ENCODE assay signal across 9 mouse cellular contexts in genomic region chr5:24601071-24601835, GRCm38 (mm10). TPM values are rescaled to one million over a fixed set of nuclear protein-coding genes. Genes with fewer than 3 reads are reported as not detected.
DNase-seq lines count a peak whose midpoint lies in the region; ATAC-seq and TF ChIP-seq lines count a peak whose summit lies in the region.
"Had no signal": no experiment of that assay in that cellular context is flagged by ENCODE, and none has a peak within 500 bp of the region (broad histone marks: within the 10 kb centered on the region; RNA-seq: fewer than 3 reads in every experiment).

No protein-coding gene starts in this region.

- peak overlapping the region; percentile 100 for H3K27ac ChIP-seq in gastrocnemius, adult 2 months
- peak overlapping the region; percentile 98 for H3K27ac ChIP-seq in hindbrain, embryonic 16.5 days (ENCODE audit: low read depth, low read length)
- peak overlapping the region; percentile 98 for H3K27ac ChIP-seq in midbrain, postnatal 0 days (ENCODE audit: low read depth, low read length)

- H3K4me3 ChIP-seq in gastrocnemius, adult 2 months: peak overlapping the region; percentile 77
- peak overlapping the region; percentile 47 for H3K4me3 ChIP-seq in hindbrain, embryonic 16.5 days (ENCODE audit: low read length)
- peak overlapping the region; percentile 55 for H3K4me3 ChIP-seq in midbrain, postnatal 0 days (ENCODE audit: low read depth, low read length)

- no peaks in the 10 kb centered on the region for H3K9me3 ChIP-seq in hindbrain, embryonic 16.5 days (ENCODE audit: control insufficient read depth, low read length)
- no peaks in the 10 kb centered on the region for H3K9me3 ChIP-seq in midbrain, postnatal 0 days (ENCODE audit: low read length)

- no peak for ATAC-seq in hindbrain, embryonic 16.5 days
- no peak for ATAC-seq in midbrain, postnatal 0 days (ENCODE audit: low FRiP score)
- no peak for ATAC-seq in frontal cortex, adult (ENCODE audit: low TSS enrichment)

- peak overlapping the region; percentile 98 for H3K4me2 ChIP-seq in hindbrain, embryonic 16.5 days (ENCODE audit: low read length)
- peak overlapping the region; percentile 97 for H3K4me2 ChIP-seq in midbrain, postnatal 0 days (ENCODE audit: low read depth, low read length, poor library complexity, severe bottlenecking)

- intact Hi-C loops in gastrocnemius, adult 2 months (cut with DNase I): loop anchor here (2.0 kb wide), 1 partner anchor 62 kb away; no protein-coding TSS in a partner anchor

- H3K4me1 ChIP-seq in hindbrain, embryonic 16.5 days (ENCODE audit: control insufficient read depth, insufficient read depth, low read depth, low read length): peaks cover 78% of the 10 kb centered on the region
- H3K4me1 ChIP-seq in midbrain, postnatal 0 days (ENCODE audit: insufficient read depth, low read length): peaks cover 58% of the 10 kb centered on the region

- no peaks in the 10 kb centered on the region for H3K36me3 ChIP-seq in hindbrain, embryonic 16.5 days (ENCODE audit: control insufficient read depth, insufficient read depth, low read length)
- H3K36me3 ChIP-seq in midbrain, postnatal 0 days (ENCODE audit: insufficient read depth, low read length): no peaks in the 10 kb centered on the region

- H3K9ac ChIP-seq in hindbrain, embryonic 16.5 days (ENCODE audit: low read depth, low read length): peak overlapping the region; percentile 85
- H3K9ac ChIP-seq in midbrain, postnatal 0 days (replicated peaks; ENCODE audit: low read length, poor library complexity, severe bottlenecking): peak overlapping the region; percentile 67

- WGBS in hindbrain, embryonic 16.5 days: under 1% methylated on average over 15 of the region's 33 CpGs
- WGBS in midbrain, postnatal 0 days: 1% methylated on average over 32 of the region's 33 CpGs

- DNase-seq in gastrocnemius, adult 2 months: peak; percentile 77
- no peak for DNase-seq in gastrocnemius, adult 8-10 months (ENCODE audit: low spot score in 2 of 2)
- DNase-seq in urinary bladder, postnatal 25 days (ENCODE audit: low spot score): peak; percentile 20
- no peak for DNase-seq in urinary bladder, adult 18-20 months (ENCODE audit: low spot score in 2 of 2)
- DNase-seq in midbrain, postnatal 0 days (ENCODE audit: low spot score): peak; percentile 21
- no peak for DNase-seq in layer of hippocampus, adult 8-10 months (ENCODE audit: low spot score in 2 of 2)

- H3K27me3 ChIP-seq in hindbrain, embryonic 16.5 days (replicated peaks; ENCODE audit: control insufficient read depth, insufficient read depth, low read length): no peaks in the 10 kb centered on the region
- H3K27me3 ChIP-seq in midbrain, postnatal 0 days (ENCODE audit: insufficient read depth, low read length): no peaks in the 10 kb centered on the region

- TF ChIP-seq CTCF in gastrocnemius, adult 2 months (IDR thresholded peaks at IDR 0.05): no peak
- no peak for TF ChIP-seq CTCF in midbrain, postnatal 0 days (IDR thresholded peaks at IDR 0.05)

RNA-seq across cellular contexts. Expression of gene Chpf2, which starts 14.7 kb away (rescaled TPM):
- 10 to 100 TPM in 1 of 2 experiments, 1 to 10 TPM in 1; 6.4 to 10.1 TPM for total RNA-seq in gastrocnemius, adult 2 months (2021)
- total RNA-seq in gastrocnemius, adult 8-10 months (2022): 10 to 100 TPM in 3 of 4 experiments, 1 to 10 TPM in 1; 8.5 to 14.5 (median 12.4) TPM
- 20.6 and 21.9 TPM in 2 replicates for polyA plus RNA-seq in hindbrain, embryonic 16.5 days (2015; fragmentation: Nextera tagmentation; extraction: Ambion mirVana)
- 31.3 and 32.8 TPM in 2 replicates for total RNA-seq in midbrain, postnatal 0 days (2014; rRNA removed)
- polyA plus RNA-seq in midbrain, postnatal 0 days (2015; fragmentation: Nextera tagmentation; extraction: Ambion mirVana): 25.5 and 26.3 TPM in 2 replicates
- 10 to 100 TPM; 68.4 to 78.7 (median 75.5) TPM for total RNA-seq in layer of hippocampus, adult 8-10 months (2022)

RNA-seq across cellular contexts. Expression of gene Smarcd3, which starts 23.0 kb away (rescaled TPM):
- 100 to 1,000 TPM; 172 to 203 TPM for total RNA-seq in gastrocnemius, adult 2 months (2021)
- 100 to 1,000 TPM; 207 to 267 (median 221) TPM for total RNA-seq in gastrocnemius, adult 8-10 months (2022)
- 128 and 133 TPM in 2 replicates for polyA plus RNA-seq in hindbrain, embryonic 16.5 days (2015; fragmentation: Nextera tagmentation; extraction: Ambion mirVana)
- 279 and 347 TPM in 2 replicates for total RNA-seq in midbrain, postnatal 0 days (2014; rRNA removed)
- polyA plus RNA-seq in midbrain, postnatal 0 days (2015; fragmentation: Nextera tagmentation; extraction: Ambion mirVana): 187 and 189 TPM in 2 replicates
- 10 to 100 TPM; 85.5 to 92.0 (median 89.1) TPM for total RNA-seq in layer of hippocampus, adult 8-10 months (2022)

RNA-seq across cellular contexts. Expression of gene Abcf2, which starts 24.0 kb away (rescaled TPM):
- total RNA-seq in gastrocnemius, adult 2 months (2021): 100 to 1,000 TPM; 105 to 117 TPM
- total RNA-seq in gastrocnemius, adult 8-10 months (2022): 100 to 1,000 TPM; 114 to 132 (median 122) TPM
- 80.9 and 84.8 TPM in 2 replicates for polyA plus RNA-seq in hindbrain, embryonic 16.5 days (2015; fragmentation: Nextera tagmentation; extraction: Ambion mirVana)
- total RNA-seq in midbrain, postnatal 0 days (2014; rRNA removed): 55.9 and 57.0 TPM in 2 replicates
- polyA plus RNA-seq in midbrain, postnatal 0 days (2015; fragmentation: Nextera tagmentation; extraction: Ambion mirVana): 58.2 and 62.3 TPM in 2 replicates
- total RNA-seq in layer of hippocampus, adult 8-10 months (2022): 10 to 100 TPM; 75.3 to 86.0 (median 78.3) TPM

RNA-seq across cellular contexts. Expression of gene 4931409K22Rik, which starts 44.6 kb away (rescaled TPM):
- not detected for total RNA-seq in gastrocnemius, adult 2 months (2021)
- total RNA-seq in gastrocnemius, adult 8-10 months (2022): not detected
- 0.13 and 0.15 TPM in 2 replicates for polyA plus RNA-seq in hindbrain, embryonic 16.5 days (2015; fragmentation: Nextera tagmentation; extraction: Ambion mirVana)
- not detected in 2 replicates for total RNA-seq in midbrain, postnatal 0 days (2014; rRNA removed)
- not detected in 2 replicates for polyA plus RNA-seq in midbrain, postnatal 0 days (2015; fragmentation: Nextera tagmentation; extraction: Ambion mirVana)
- total RNA-seq in layer of hippocampus, adult 8-10 months (2022): under 1 TPM in 1 of 4 experiments, not detected in 3; 0.36 TPM
- total RNA-seq: left cerebral cortex, adult 18-20 months had no signal

Comparison
In these comparisons a context has a peak if more than half of its experiments do, and no peak if none do; other contexts are left out.
1. DNase-seq: peak in gastrocnemius, adult 2 months (single experiment), urinary bladder, postnatal 25 days (single experiment) and midbrain, postnatal 0 days (single experiment); none in gastrocnemius, adult 8-10 months (0 of 2), urinary bladder, adult 18-20 months (0 of 2) and layer of hippocampus, adult 8-10 months (0 of 2).
2. Peak in every context shown above with its lines, with median percentiles within 50 percentile points of each other: H3K27ac ChIP-seq and H3K4me3 ChIP-seq.